Mouse (Mus musculus) limb, embryonic 13.5 days (tissue): ENCODE measurements around the gene Pip5k1a. TPM values are rescaled to one million over a fixed set of nuclear protein-coding genes. Genes with fewer than 3 reads are reported as not detected.
"Not testable (repeated sequence)": the region's sequence is repeated elsewhere in the genome, so short reads cannot be mapped to it uniquely, and the experiment has no call there.

Source experiments
- ATAC-seq: fragments of 200-750 bp; cut with Nextera tagmentation; 2 replicates; pipeline ENCODE4 v1.8.0; 2017; ENCODE audit warnings: low read depth, moderate number of reproducible peaks, moderate TSS enrichment; ENCODE audit not compliant: low FRiP score
- H3K27ac ChIP-seq: fragments of 300-500 bp; sonication (generic); 2 replicates; pipeline ENCODE4 v1.5.1; 2015; ENCODE audit warnings: inconsistent platforms, mild to moderate bottlenecking, moderate library complexity
- H3K27me3 ChIP-seq: fragments of 300-500 bp; sonication (generic); 2 replicates; pipeline ENCODE4 v1.6.1; 2015; ENCODE audit warnings: mild to moderate bottlenecking, inconsistent platforms
- H3K36me3 ChIP-seq: fragments of 300-500 bp; sonication (generic); 2 replicates; pipeline ENCODE4 v1.6.1; 2015; ENCODE audit warnings: inconsistent platforms, mild to moderate bottlenecking, moderate library complexity
- H3K4me1 ChIP-seq: fragments of 300-500 bp; sonication (generic); 2 replicates; pipeline ENCODE4 v1.6.1; 2015; ENCODE audit warnings: inconsistent platforms
- H3K4me2 ChIP-seq: fragments of 300-500 bp; sonication (generic); replicated peaks from 2 replicates; pipeline ENCODE4 v1.6.1; 2015; ENCODE audit warnings: inconsistent platforms, mild to moderate bottlenecking, moderate library complexity
- H3K4me3 ChIP-seq: fragments of 300-500 bp; sonication (generic); 2 replicates; pipeline ENCODE4 v1.5.1; 2015; ENCODE audit warnings: moderate library complexity, mild to moderate bottlenecking, inconsistent platforms
- H3K9ac ChIP-seq: fragments of 300-500 bp; sonication (generic); 2 replicates; pipeline ENCODE4 v1.6.1; 2015; ENCODE audit warnings: mild to moderate bottlenecking, inconsistent platforms
- H3K9me3 ChIP-seq: fragments of 300-500 bp; sonication (generic); 2 replicates; pipeline ENCODE4 v1.6.1; 2016; ENCODE audit warnings: inconsistent platforms
- WGBS: fragments of 180-500 bp; shearing (Covaris S2); methylation state at CpG from one replicate; pipeline ENCODE4 v1.1.7; 2015; 5-methylcytosine and 5-hydroxymethylcytosine counted together
- polyA plus RNA-seq: library from polyadenylated mRNA; unstranded; fragments of >200 nt; fragmentation: Nextera tagmentation; extraction: Ambion mirVana; gene quantifications from 2 replicates; pipeline ENCODE4 v1.2.1, GENCODE M21; 2015

Pip5k1a gene
- polyA plus RNA-seq, 1 experiment from 2014 or later: 26.5 TPM

DNA sequence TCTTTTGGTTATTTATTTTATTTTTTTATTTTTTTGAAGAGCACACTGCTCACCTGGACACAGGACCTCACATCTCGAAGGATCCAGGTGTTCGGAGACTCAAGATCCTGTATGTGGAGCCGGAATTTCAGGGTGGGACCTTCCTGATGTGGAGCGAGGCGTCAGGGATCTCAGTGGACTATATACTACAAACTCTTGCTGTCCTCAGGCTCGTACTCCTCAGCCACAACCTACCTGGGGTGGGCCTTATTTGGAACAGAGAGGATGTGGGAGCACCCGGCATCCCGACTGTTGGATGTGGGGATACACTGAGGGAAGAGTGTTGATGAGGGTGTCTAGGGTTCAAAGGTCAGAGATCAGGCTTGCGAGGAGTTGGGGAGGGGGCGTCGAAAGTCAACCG lies 27.4 kb upstream of the Pip5k1a start:
- H3K27ac ChIP-seq, H3K27me3 ChIP-seq, H3K9me3 ChIP-seq, H3K9ac ChIP-seq, H3K4me2 ChIP-seq: not testable (repeated sequence)
- H3K4me1 ChIP-seq: peaks cover 22% of the 10 kb centered on the region
- H3K4me3 ChIP-seq: peak overlapping the region; percentile 66
- ATAC-seq: peak; percentile 38
- no CpG with 5 or more reads among the region's 12 CpGs for WGBS
- peaks cover 32% of the 10 kb centered on the region for H3K36me3 ChIP-seq

DNA sequence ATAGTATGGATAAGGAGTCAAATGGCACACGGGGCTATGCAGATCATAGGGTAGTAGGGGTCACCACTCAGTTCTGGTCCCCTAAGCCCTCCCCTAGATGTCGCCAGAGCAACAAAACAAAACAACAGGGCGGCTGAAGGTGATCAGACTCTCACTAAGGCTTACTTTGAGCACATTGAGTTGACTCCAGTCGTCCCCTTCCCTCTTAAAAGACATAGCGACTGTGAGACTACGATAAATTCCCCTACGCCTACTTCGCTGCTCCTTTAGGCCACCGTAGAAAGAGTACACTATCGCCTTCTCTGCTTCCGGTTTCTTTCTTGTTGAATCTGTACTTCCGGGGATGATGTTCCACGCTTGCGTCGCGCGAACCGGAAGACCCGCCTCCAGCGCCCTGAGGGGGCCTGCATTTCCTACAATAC lies 27.0 kb upstream of the Pip5k1a start, which contains the start of the genes Scnm1 and Lysmd1:
Gene Scnm1 (minus strand): TSS at position 332 of the 422 bp plus-strand sequence.
Gene Lysmd1 (plus strand): TSS at position 409 of the 422 bp plus-strand sequence.
- Histone ChIP-seq H3K9me3 (no peaks in the 10 kb centered on the region), H3K9ac (peak within 1 kb of the TSS; percentile 83), H3K36me3 (peaks cover 37% of the 10 kb centered on the region), H3K4me1 (peaks cover 22% of the 10 kb centered on the region), H3K27me3 (no peaks in the 10 kb centered on the region), H3K4me3 (peak within 1 kb of the TSS; percentile 66), H3K4me2 (peak within 1 kb of the TSS; percentile 86), H3K27ac (peak within 1 kb of the TSS; percentile 63; the same call in 1 of the 2 replicates)
- under 1% methylated on average over 20 of the region's 20 CpGs for WGBS
- peak; percentile 94 for ATAC-seq

DNA sequence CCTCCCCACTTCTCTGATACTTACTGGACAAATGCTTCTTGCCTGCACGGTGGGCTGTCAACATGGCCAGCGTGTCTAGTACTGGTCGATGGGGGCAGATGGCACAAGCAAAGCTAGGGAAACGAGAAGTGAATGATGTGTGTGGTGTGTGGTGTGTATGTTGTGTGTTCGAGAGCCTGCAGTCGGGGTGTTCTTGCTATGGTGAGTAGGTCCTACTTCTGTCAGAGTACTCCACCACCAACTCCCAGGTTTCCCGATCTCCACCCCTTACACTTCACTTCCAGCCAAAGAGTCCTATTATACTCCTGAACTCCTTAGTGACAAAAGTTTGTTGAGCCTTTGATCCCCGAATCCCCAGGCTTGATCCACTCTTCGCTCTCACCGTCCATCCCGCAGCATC lies 26.4 kb upstream of the Pip5k1a start:
- no peaks in the 10 kb centered on the region for H3K27me3 ChIP-seq
- 55% methylated on average over 11 of the region's 11 CpGs for WGBS
- peak overlapping the region; percentile 86 for H3K4me2 ChIP-seq
- peaks cover 22% of the 10 kb centered on the region for H3K4me1 ChIP-seq
- peak overlapping the region; percentile 63; the same call in 1 of the 2 replicates for H3K27ac ChIP-seq
- no peak for ATAC-seq
- H3K9ac ChIP-seq: peak overlapping the region; percentile 83
- H3K36me3 ChIP-seq: peaks cover 42% of the 10 kb centered on the region
- no peaks in the 10 kb centered on the region for H3K9me3 ChIP-seq
- H3K4me3 ChIP-seq: peak overlapping the region; percentile 66

DNA sequence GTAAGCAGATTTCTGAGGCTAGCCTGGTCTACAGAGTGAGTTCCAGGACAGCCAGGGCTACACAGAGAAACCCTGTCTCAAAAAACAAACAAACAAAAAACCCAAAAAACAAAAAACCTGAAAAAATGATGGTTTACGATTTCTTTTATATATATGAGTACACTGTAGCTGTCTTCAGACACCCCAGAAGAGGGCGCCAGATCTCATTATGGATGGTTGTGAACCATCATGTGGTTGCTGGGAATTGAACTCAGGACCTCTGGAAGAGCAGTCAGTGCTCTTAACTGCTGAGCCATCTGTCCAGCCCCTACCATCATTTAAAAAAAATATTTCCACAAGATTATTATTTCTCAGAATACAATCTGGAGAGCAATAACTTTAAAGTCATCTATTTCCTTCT lies 25.7 kb upstream of the Pip5k1a start:
- H3K9me3 ChIP-seq, H3K4me3 ChIP-seq, H3K27ac ChIP-seq, H3K9ac ChIP-seq, ATAC-seq, H3K27me3 ChIP-seq: not testable (repeated sequence)
- H3K4me2 ChIP-seq: peak overlapping the region; percentile 86; the same call in 1 of the 2 replicates
- H3K36me3 ChIP-seq: peaks cover 38% of the 10 kb centered on the region
- peaks cover 22% of the 10 kb centered on the region for H3K4me1 ChIP-seq
- 88% methylated on average over 2 of the region's 2 CpGs for WGBS

DNA sequence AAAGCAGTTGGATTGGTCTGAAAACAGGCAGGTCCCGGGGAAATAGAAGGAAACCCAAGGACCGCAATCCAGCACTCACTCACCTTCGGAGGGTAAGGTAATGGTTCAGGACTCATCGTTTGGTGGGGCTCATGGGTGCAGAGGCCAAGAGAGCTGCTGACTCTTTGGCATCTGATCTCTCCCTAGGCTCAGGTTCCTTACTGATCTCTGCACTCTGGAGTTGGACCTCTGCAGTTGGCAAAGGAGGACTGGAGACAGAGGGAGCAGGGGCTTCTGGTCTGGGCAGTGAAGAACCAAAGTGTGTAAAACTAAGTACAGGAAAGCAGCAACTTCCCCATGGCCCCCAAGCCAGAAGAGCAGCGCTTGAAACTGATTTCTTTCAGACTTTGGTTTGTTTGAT lies 23.4 kb upstream of the Pip5k1a start:
- Histone ChIP-seq H3K4me3 (no peak overlapping the region), H3K9ac (0 out of 2 replicates have a peak overlapping the region, but pooled peaks have one; percentile 26), H3K4me1 (peaks cover 13% of the 10 kb centered on the region), H3K27ac (no peak overlapping the region), H3K27me3 (no peaks in the 10 kb centered on the region), H3K4me2 (no peak overlapping the region), H3K9me3 (no peaks in the 10 kb centered on the region), H3K36me3 (peaks cover 38% of the 10 kb centered on the region)
- WGBS: 82% methylated on average over 5 of the region's 5 CpGs
- ATAC-seq: no peak

DNA sequence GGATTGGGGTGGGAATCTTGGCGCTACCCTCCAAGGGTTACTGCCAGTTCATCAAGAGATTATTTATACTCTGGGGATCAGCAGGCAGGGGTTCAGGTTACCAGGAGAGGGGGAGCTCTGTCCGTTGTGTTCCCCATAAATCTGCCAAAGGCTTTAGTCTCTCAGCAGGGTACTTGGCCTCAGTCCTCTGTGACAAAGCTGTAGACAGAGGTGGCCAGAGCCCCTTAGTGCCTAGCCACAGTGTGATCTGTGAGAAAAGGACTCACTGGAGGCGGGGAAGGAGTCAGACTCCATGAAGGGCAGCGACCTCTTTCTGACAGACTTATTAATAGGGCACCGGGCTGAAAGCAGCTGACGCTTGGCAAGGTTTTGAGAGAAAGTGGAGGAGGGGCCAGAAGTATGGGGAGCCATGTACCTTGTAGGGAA lies 22.5 kb upstream of the Pip5k1a start:
- H3K27ac ChIP-seq: no peak overlapping the region
- no peak overlapping the region; the same call in 1 of the 2 replicates for H3K9ac ChIP-seq
- no peak overlapping the region for H3K4me2 ChIP-seq
- H3K4me3 ChIP-seq: no peak overlapping the region
- H3K36me3 ChIP-seq: peaks cover 38% of the 10 kb centered on the region
- ATAC-seq: no peak
- WGBS: 34% methylated on average over 6 of the region's 6 CpGs
- H3K9me3 ChIP-seq: no peaks in the 10 kb centered on the region
- H3K4me1 ChIP-seq: peaks cover 19% of the 10 kb centered on the region
- no peaks in the 10 kb centered on the region for H3K27me3 ChIP-seq

DNA sequence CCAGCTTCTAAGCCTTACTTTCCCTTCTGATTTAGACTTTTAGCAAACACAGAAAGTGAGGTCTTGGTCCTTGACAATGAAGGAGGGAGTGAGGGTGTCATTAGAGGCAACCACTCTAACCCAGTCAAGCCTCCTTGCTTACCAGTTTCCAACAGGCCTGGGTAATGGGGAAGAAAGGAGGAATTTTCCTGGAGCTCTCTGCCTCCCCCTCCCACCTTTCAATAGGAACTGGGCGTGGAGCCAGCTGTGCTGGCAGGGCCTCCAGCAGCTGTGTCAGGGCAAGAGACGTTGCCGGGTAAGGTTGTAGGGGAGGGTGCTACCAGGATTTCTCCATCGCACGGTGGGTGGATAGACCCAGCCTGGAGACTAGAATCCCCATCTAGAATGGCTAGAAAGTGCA lies 18.2 kb upstream of the Pip5k1a start:
- H3K4me3 ChIP-seq: no peak overlapping the region
- peaks cover 54% of the 10 kb centered on the region for H3K36me3 ChIP-seq
- peak overlapping the region; percentile 77; the same call in 1 of the 2 replicates for H3K27ac ChIP-seq

DNA sequence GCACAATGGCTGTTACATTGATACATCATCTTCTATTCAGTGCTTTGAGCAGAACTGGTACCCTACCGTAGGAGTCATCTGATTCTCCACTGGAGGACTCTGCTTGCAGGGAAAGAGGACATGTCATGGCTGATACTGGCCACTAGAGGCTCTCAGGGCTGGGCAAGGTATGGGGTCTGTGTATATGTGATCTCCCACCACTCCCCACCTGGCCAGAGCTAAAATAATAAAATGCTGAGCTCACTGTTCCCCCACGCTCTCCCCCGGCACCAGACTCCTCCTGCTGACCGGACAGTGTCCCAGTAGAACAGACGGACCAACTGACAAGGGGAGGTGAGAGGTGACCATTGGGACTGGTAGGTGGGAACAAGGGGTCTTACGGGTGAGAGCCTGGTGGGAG lies 17.5 kb upstream of the Pip5k1a start, which contains the start of gene Tmod4:
Gene Tmod4 (plus strand): TSS at position 231 of the 400 bp plus-strand sequence.
- Histone ChIP-seq H3K27ac (peak within 1 kb of the TSS; percentile 77; the same call in 1 of the 2 replicates), H3K9me3 (no peaks in the 10 kb centered on the region), H3K36me3 (peaks cover 55% of the 10 kb centered on the region), H3K9ac (peak within 1 kb of the TSS; percentile 43; the same call in 1 of the 2 replicates), H3K4me1 (peaks cover 15% of the 10 kb centered on the region), H3K4me2 (peak within 1 kb of the TSS; percentile 19; the same call in 1 of the 2 replicates), H3K27me3 (no peaks in the 10 kb centered on the region), H3K4me3 (no peak within 1 kb of the TSS)
- peak; percentile 49; the same call in 1 of the 2 replicates for ATAC-seq
- 37% methylated on average over 6 of the region's 6 CpGs for WGBS

More for the DNA sequence above, 18.2 kb upstream of the Pip5k1a start:
- Histone ChIP-seq H3K4me2 (peak overlapping the region; percentile 19; the same call in 1 of the 2 replicates), H3K4me1 (peaks cover 15% of the 10 kb centered on the region), H3K9ac (no peak overlapping the region), H3K27me3 (no peaks in the 10 kb centered on the region), H3K9me3 (no peaks in the 10 kb centered on the region)
- peak; percentile 55; the same call in 1 of the 2 replicates for ATAC-seq
- WGBS: 17% methylated on average over 5 of the region's 5 CpGs

DNA sequence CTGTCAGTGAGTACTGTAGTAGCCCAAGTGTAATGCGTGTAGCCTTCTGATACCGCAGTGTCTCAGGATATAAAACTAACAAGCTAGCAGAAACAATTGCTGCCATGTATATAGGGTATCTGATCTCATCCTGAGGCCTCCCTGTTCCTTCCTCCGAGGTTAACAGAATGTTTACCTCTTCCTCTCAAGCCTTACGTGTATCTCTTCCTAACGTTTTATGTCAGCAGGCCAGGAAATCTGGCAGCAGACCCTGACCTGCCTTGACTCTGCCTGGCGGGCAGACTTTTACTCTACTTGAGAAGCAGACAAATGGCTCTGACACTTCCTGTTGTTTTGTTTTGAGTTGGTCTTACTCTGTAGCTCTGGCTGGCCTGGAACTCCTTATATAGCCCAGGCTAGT lies 14.8 kb upstream of the Pip5k1a start:
- H3K9me3 ChIP-seq: no peaks in the 10 kb centered on the region
- H3K4me2 ChIP-seq: no peak overlapping the region
- H3K27me3 ChIP-seq: no peaks in the 10 kb centered on the region
- H3K4me3 ChIP-seq: no peak overlapping the region
- no peak for ATAC-seq
- 74% methylated on average over 6 of the region's 6 CpGs for WGBS
- H3K36me3 ChIP-seq: peaks cover 70% of the 10 kb centered on the region
- H3K4me1 ChIP-seq: peaks cover 15% of the 10 kb centered on the region
- H3K27ac ChIP-seq: peak overlapping the region; percentile 56; the same call in 1 of the 2 replicates
- H3K9ac ChIP-seq: no peak overlapping the region

DNA sequence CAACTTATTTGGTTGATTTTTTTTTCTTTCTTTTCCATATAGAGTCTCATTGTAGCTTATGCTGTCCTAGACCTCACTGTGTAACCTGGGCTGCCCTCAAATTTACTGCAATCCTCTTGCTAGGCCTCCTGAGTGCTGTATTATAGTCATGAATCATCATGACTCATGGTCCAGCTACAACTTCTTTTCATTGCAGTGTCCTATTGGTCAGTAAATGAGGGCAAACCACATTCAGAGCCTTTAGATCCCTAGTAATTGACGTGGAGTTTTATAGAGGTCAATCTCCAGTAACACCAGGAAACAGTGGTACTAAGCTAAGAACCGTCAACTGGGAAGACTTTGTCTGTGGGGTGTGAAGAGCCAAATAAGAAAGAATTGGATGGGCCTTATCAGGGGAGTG lies 11.0 kb upstream of the Pip5k1a start:
- no peaks in the 10 kb centered on the region for H3K27me3 ChIP-seq
- no peak for ATAC-seq
- no peaks in the 10 kb centered on the region for H3K9me3 ChIP-seq
- peaks cover 1% of the 10 kb centered on the region for H3K4me1 ChIP-seq
- no peak overlapping the region for H3K4me2 ChIP-seq
- no peak overlapping the region for H3K4me3 ChIP-seq
- no peak overlapping the region for H3K9ac ChIP-seq
- peaks cover 86% of the 10 kb centered on the region for H3K36me3 ChIP-seq
- no peak overlapping the region for H3K27ac ChIP-seq
- WGBS: 73% methylated on average over 2 of the region's 2 CpGs

DNA sequence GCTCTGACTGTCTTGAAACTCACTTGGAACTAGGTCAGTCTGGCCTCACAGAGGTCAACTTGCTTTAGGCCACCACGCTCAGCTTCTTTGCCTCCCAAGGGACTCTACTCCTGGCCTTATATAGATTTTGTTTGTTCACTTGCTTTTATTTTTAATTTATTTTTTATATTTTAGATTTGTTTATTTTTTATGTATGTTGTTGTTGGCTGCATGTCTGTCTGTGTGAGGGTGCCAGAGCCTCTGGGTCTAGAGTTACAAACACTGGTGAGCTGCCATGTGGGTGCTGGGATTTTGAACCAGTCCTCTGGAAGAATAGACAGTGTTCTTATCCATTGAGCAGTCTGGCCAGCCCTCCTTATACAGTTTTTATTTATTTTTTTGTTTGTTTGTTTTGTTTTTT lies 6.0 kb upstream of the Pip5k1a start:
- peaks cover 11% of the 10 kb centered on the region for H3K4me1 ChIP-seq
- H3K27me3 ChIP-seq: no peaks in the 10 kb centered on the region
- H3K27ac ChIP-seq: no peak overlapping the region
- ATAC-seq: no peak
- H3K36me3 ChIP-seq: peaks cover 36% of the 10 kb centered on the region
- H3K4me3 ChIP-seq: peak overlapping the region; percentile 72; the same call in 1 of the 2 replicates
- 89% methylated on average over 1 of the region's 1 CpGs for WGBS
- no peaks in the 10 kb centered on the region for H3K9me3 ChIP-seq
- H3K9ac ChIP-seq: no peak overlapping the region
- H3K4me2 ChIP-seq: peak overlapping the region; percentile 59

DNA sequence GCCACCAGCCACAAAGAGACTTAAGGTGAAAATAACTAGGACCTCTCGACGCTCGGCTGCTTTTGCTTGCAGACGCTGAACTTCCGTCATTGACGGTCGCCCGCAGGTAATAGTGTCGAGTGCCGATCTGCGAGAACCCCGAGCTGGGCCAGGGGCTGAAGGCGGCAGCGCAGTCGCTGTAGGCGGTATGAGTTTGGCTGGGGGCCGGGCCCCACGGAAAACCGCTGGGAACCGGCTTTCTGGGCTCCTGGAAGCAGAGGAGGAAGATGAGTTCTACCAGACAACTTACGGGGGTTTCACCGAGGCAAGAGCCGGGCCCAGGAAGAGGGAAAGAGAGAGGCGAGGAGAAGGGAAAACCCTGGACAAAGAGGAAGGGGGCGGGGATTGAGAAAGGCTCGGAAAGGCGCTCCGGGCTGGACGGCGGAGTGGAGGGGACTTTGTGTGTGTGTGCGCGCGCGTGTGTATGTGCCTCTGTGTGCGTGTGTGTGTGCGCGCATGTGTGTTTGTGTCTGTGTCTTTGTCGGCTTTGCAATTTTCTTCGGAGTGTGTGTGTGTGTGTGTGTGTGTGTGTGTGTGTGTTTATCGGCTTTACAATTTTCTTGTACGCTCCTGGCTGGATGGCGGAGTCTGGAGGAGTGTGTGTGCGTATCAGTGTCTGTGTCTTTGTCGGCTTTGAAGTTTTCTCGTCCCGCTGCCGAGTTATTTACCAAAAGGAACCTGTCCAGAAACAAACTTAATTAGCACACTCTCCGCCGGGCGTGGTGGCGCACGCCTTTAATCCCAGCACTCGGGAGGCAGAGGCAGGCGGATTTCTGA lies 4.4 kb upstream of the Pip5k1a start, which contains the start of gene Vps72:
Gene Vps72 (plus strand): TSS at position 112 of the 816 bp plus-strand sequence.
- H3K36me3 ChIP-seq: peaks cover 22% of the 10 kb centered on the region
- under 1% methylated on average over 53 of the region's 54 CpGs for WGBS
- H3K9me3 ChIP-seq: no peaks in the 10 kb centered on the region
- peak within 1 kb of the TSS; percentile 72 for H3K4me3 ChIP-seq
- H3K4me2 ChIP-seq: peak within 1 kb of the TSS; percentile 59
- peak within 1 kb of the TSS; percentile 90 for H3K9ac ChIP-seq
- H3K27me3 ChIP-seq: no peaks in the 10 kb centered on the region
- H3K4me1 ChIP-seq: peaks cover 11% of the 10 kb centered on the region
- peak; percentile 64 for ATAC-seq
- peak within 1 kb of the TSS; percentile 98 for H3K27ac ChIP-seq
